Comparison of ENCODE assay signal across 27 mouse cellular contexts in the genomic region with DNA sequence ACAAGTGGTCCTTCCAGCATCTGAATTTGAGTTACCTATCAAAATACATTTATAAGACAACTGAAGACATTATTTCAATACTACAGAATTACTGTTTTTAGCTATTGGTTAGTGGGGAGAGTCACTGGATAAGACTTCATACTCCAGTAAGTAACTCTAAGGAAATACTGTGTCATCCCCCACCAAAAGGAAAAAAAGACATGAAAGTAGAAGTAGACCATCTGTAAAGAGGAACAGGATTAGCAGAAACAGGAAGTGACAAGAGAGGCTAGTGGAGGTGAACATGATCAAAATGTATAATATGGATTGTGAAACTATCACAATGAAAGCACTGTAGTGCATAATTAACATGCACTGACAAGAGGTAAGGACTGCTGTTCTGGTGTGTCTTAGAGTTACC. TPM values are rescaled to one million over a fixed set of nuclear protein-coding genes. Genes with fewer than 3 reads are reported as not detected.
A peak's percentile ranks its signal among the peaks of the same experiment; 100 is the strongest.
DNase-seq lines count a peak whose midpoint lies in the region; ATAC-seq and TF ChIP-seq lines count a peak whose summit lies in the region.
"Had no signal": no experiment of that assay in that cellular context is flagged by ENCODE, and none has a peak within 500 bp of the region (broad histone marks: within the 10 kb centered on the region; RNA-seq: fewer than 3 reads in every experiment).

No protein-coding gene starts in this region.

- intact Hi-C loops in heart, postnatal 25 days (cut with DNase I): no loop called here

- no peak for TF ChIP-seq POLR2A in CH12.LX (IDR thresholded peaks at IDR 0.05; ENCODE audit: low read depth, low read length)

- no peak overlapping the region for H3K4me2 ChIP-seq in liver, postnatal 0 days (ENCODE audit: low read depth, low read length)
- H3K4me2 ChIP-seq in liver, embryonic 11.5 days: no peak overlapping the region
- H3K4me2 ChIP-seq in CH12.LX (ENCODE audit: insufficient read depth, low read depth, poor library complexity, severe bottlenecking): peak overlapping the region; percentile 38; the same call in 1 of the 2 replicates
- no peak overlapping the region for H3K4me2 ChIP-seq in heart, embryonic 11.5 days
- H3K4me2 ChIP-seq: forebrain, embryonic 13.5 days; heart, embryonic 12.5 days; hindbrain, embryonic 14.5 days; intestine, embryonic 15.5 days; limb, embryonic 12.5 days; liver, embryonic 15.5 days; midbrain, embryonic 12.5 days; neural tube, embryonic 12.5 days had no signal

- no peak overlapping the region for H3K9ac ChIP-seq in liver, postnatal 0 days (replicated peaks)
- H3K9ac ChIP-seq in liver, embryonic 11.5 days (ENCODE audit: low read depth, low read length): no peak overlapping the region
- H3K9ac ChIP-seq in CH12.LX (ENCODE audit: insufficient read depth, low read depth): 0 out of 2 replicates have a peak overlapping the region, but pooled peaks have one; percentile 6
- no peak overlapping the region for H3K9ac ChIP-seq in heart, embryonic 11.5 days (ENCODE audit: low read depth, low read length)
- H3K9ac ChIP-seq: forebrain, embryonic 13.5 days; heart, embryonic 12.5 days; hindbrain, embryonic 14.5 days; intestine, embryonic 15.5 days; limb, embryonic 12.5 days; liver, embryonic 15.5 days; midbrain, embryonic 12.5 days; neural tube, embryonic 12.5 days had no signal

- no peak for TF ChIP-seq CTCF in liver, postnatal 0 days (IDR thresholded peaks at IDR 0.05; ENCODE audit: low read depth)
- no peak for TF ChIP-seq CTCF in CH12.LX (conservative IDR thresholded peaks at IDR 0.05 in 1 of 2, IDR thresholded peaks at IDR 0.05 in 1 of 2; ENCODE audit: low read depth in 2 of 2, low read length in 2 of 2)

- no peak for DNase-seq in liver, postnatal 0 days
- no peak for DNase-seq in liver, embryonic 11.5 days (ENCODE audit: low spot score)
- peak; percentile 90 for DNase-seq in CH12.LX (ENCODE audit: extremely low read depth)
- no peak for DNase-seq in frontal cortex, postnatal 25 days (ENCODE audit: low spot score in 2 of 2)
- DNase-seq in heart, postnatal 25 days (ENCODE audit: low spot score): no peak
- DNase-seq: adrenal gland, postnatal 14 days; cerebellum, adult 18-20 months; cerebellum, postnatal 36 days; gastrocnemius, postnatal 14 days; heart, postnatal 14 days; kidney, adult 9 months; kidney, postnatal 36 days; layer of hippocampus, adult 9-11 months; spleen, adult 18-20 months; thymus, postnatal 14 days had no signal

- in situ Hi-C loops in CH12.LX (cut with MboI; ENCODE audit: low pct_ligation_motif_present, low pct_unique_long_range_greater_than_20kb, low sequenced_read_pairs): no loop called here

- H3K79me2 ChIP-seq in CH12.LX (replicated peaks; ENCODE audit: control insufficient read depth, extremely low read depth, insufficient read depth, poor library complexity, severe bottlenecking): no peaks in the 10 kb centered on the region; the same call in 1 of the 2 replicates

- no peaks in the 10 kb centered on the region for H3K4me1 ChIP-seq in liver, postnatal 0 days (ENCODE audit: insufficient read depth)
- no peaks in the 10 kb centered on the region for H3K4me1 ChIP-seq in liver, embryonic 11.5 days (replicated peaks; ENCODE audit: control insufficient read depth, insufficient read depth, low read length)
- H3K4me1 ChIP-seq in CH12.LX (ENCODE audit: control insufficient read depth in 1 of 2, insufficient read depth in 2 of 2): peaks cover 11 to 66% of the 10 kb centered on the region in 2 experiments
- H3K4me1 ChIP-seq in heart, embryonic 11.5 days (ENCODE audit: control insufficient read depth, insufficient read depth, low read length): no peaks in the 10 kb centered on the region
- H3K4me1 ChIP-seq: forebrain, embryonic 13.5 days; heart, embryonic 12.5 days; intestine, embryonic 15.5 days; limb, embryonic 12.5 days; liver, embryonic 15.5 days; midbrain, embryonic 12.5 days; neural tube, embryonic 12.5 days had no signal

- dilution Hi-C loops in CH12.LX (cut with MboI; ENCODE audit: extremely low pct_ligation_motif_present, extremely low pct_unique_long_range_greater_than_20kb, low sequenced_read_pairs): no loop called here

- H3K27ac ChIP-seq in liver, postnatal 0 days (ENCODE audit: low read depth): no peak overlapping the region
- H3K27ac ChIP-seq in liver, embryonic 11.5 days (ENCODE audit: low read depth, low read length): no peak overlapping the region
- peak overlapping the region; percentile 31 for H3K27ac ChIP-seq in CH12.LX (ENCODE audit: insufficient read depth, low read depth)
- H3K27ac ChIP-seq in heart, embryonic 11.5 days (ENCODE audit: low read depth, low read length): no peak overlapping the region
- H3K27ac ChIP-seq: forebrain, embryonic 13.5 days; hindbrain, embryonic 14.5 days; intestine, embryonic 15.5 days; limb, embryonic 12.5 days; liver, embryonic 15.5 days; midbrain, embryonic 12.5 days; neural tube, embryonic 12.5 days had no signal

- H3K4me3 ChIP-seq in liver, postnatal 0 days (ENCODE audit: low read depth, low read length): no peak overlapping the region
- H3K4me3 ChIP-seq in liver, embryonic 11.5 days (ENCODE audit: low read depth, low read length): no peak overlapping the region
- H3K4me3 ChIP-seq in CH12.LX (replicated peaks in 1 of 3; ENCODE audit: low read depth in 2 of 3, low read length in 2 of 3, poor library complexity in 1 of 3): no peak overlapping the region
- H3K4me3 ChIP-seq in heart, embryonic 11.5 days (ENCODE audit: low read depth, low read length): no peak overlapping the region
- H3K4me3 ChIP-seq: forebrain, embryonic 13.5 days; heart, embryonic 12.5 days; intestine, embryonic 15.5 days; limb, embryonic 12.5 days; liver, embryonic 15.5 days; midbrain, embryonic 12.5 days; neural tube, embryonic 12.5 days had no signal

- H3K9me3 ChIP-seq in liver, postnatal 0 days (ENCODE audit: low read length): no peaks in the 10 kb centered on the region
- no peaks in the 10 kb centered on the region for H3K9me3 ChIP-seq in liver, embryonic 11.5 days (ENCODE audit: control insufficient read depth, low read length)
- H3K9me3 ChIP-seq in CH12.LX (replicated peaks; ENCODE audit: low read length): no peaks in the 10 kb centered on the region
- H3K9me3 ChIP-seq in heart, embryonic 11.5 days (replicated peaks; ENCODE audit: control insufficient read depth, low read length): no peaks in the 10 kb centered on the region
- H3K9me3 ChIP-seq: forebrain, embryonic 13.5 days; heart, embryonic 12.5 days; intestine, embryonic 15.5 days; limb, embryonic 12.5 days; liver, embryonic 15.5 days; midbrain, embryonic 12.5 days; neural tube, embryonic 12.5 days had no signal

- no peaks in the 10 kb centered on the region for H3K27me3 ChIP-seq in liver, postnatal 0 days (ENCODE audit: insufficient read depth, low read length)
- no peaks in the 10 kb centered on the region for H3K27me3 ChIP-seq in liver, embryonic 11.5 days (replicated peaks; ENCODE audit: control insufficient read depth, insufficient read depth, low read length)
- H3K27me3 ChIP-seq in CH12.LX (replicated peaks): no peaks in the 10 kb centered on the region
- H3K27me3 ChIP-seq in heart, embryonic 11.5 days (ENCODE audit: control insufficient read depth, insufficient read depth, low read length): no peaks in the 10 kb centered on the region
- H3K27me3 ChIP-seq: forebrain, embryonic 13.5 days; heart, embryonic 12.5 days; intestine, embryonic 15.5 days; limb, embryonic 12.5 days; liver, embryonic 15.5 days; midbrain, embryonic 12.5 days; neural tube, embryonic 12.5 days had no signal

- no peak for TF ChIP-seq EP300 in liver, postnatal 0 days (IDR thresholded peaks at IDR 0.05; ENCODE audit: low read depth)
- peak; percentile 99 for TF ChIP-seq EP300 in CH12.LX (IDR thresholded peaks at IDR 0.05; ENCODE audit: low read length)

- peak; percentile 35; the same call in 1 of the 2 replicates for ATAC-seq in liver, postnatal 0 days
- ATAC-seq in liver, embryonic 11.5 days (replicated peaks; ENCODE audit: low FRiP score): no peak
- peak; percentile 98 for ATAC-seq in common myeloid progenitor, adult 5-6 weeks (replicated peaks; ENCODE audit: low read depth, poor library complexity, severe bottlenecking)
- peak; percentile 75 for ATAC-seq in monocyte, adult 5-6 weeks (replicated peaks; ENCODE audit: insufficient number of reproducible peaks, low FRiP score, low TSS enrichment, poor library complexity, severe bottlenecking)
- no peak for ATAC-seq in heart, embryonic 11.5 days (replicated peaks; ENCODE audit: insufficient number of reproducible peaks, low FRiP score, low TSS enrichment)
- ATAC-seq: forebrain, embryonic 13.5 days; intestine, embryonic 15.5 days; lung, postnatal 0 days had no signal

- TF ChIP-seq RAD21 in CH12.LX (IDR thresholded peaks at IDR 0.05; ENCODE audit: low read depth, low read length): no peak

- H3K36me3 ChIP-seq in liver, postnatal 0 days (replicated peaks; ENCODE audit: insufficient read depth, low read length): peaks cover 32% of the 10 kb centered on the region
- no peaks in the 10 kb centered on the region; the same call in 1 of the 2 replicates for H3K36me3 ChIP-seq in liver, embryonic 11.5 days (ENCODE audit: control insufficient read depth, insufficient read depth, low read length)
- peaks cover 14 to 56% of the 10 kb centered on the region in 2 experiments for H3K36me3 ChIP-seq in CH12.LX (replicated peaks in 1 of 2; ENCODE audit: control insufficient read depth in 1 of 2, insufficient read depth in 1 of 2, low read length in 1 of 2)
- no peaks in the 10 kb centered on the region for H3K36me3 ChIP-seq in heart, embryonic 11.5 days (ENCODE audit: control insufficient read depth, insufficient read depth, low read length)
- H3K36me3 ChIP-seq: intestine, embryonic 15.5 days had no signal

RNA-seq across cellular contexts. Expression of a gene that starts 15.3 kb away (rescaled TPM):
- 4.3 and 6.4 TPM in 2 replicates for polyA plus RNA-seq in liver, postnatal 0 days (2015; fragmentation: Nextera tagmentation; extraction: Ambion mirVana)
- polyA plus RNA-seq in liver, embryonic 11.5 days (2014; fragmentation: Nextera tagmentation; extraction: Ambion mirVana): 13.4 and 14.2 TPM in 2 replicates
- total RNA-seq in CH12.LX (2012; rRNA removed): 21.2 and 24.4 TPM in 2 replicates
- 38.8 and 42.5 TPM in 2 replicates for total RNA-seq in CH12.LX (2014; rRNA removed)
- polyA plus RNA-seq in CH12.LX (2012; ENCODE audit: insufficient read length, low read depth): 24.7 and 31.5 TPM in 2 replicates
- 34.9 and 73.0 TPM in 2 replicates for total RNA-seq in common myeloid progenitor, adult 5-6 weeks (2017)
- total RNA-seq in monocyte, adult 5-6 weeks (2017): 86.5 to 111 TPM (median 99.9 TPM) in 3 replicates
- polyA plus RNA-seq in heart, embryonic 11.5 days (2014; fragmentation: Nextera tagmentation; extraction: Ambion mirVana): 20.5 and 25.0 TPM in 2 replicates
- total RNA-seq in heart, postnatal 25 days (2021): 10 to 100 TPM; 23.9 to 26.2 TPM

RNA-seq across cellular contexts. Expression of a gene that starts 48.8 kb away (rescaled TPM):
- polyA plus RNA-seq in liver, postnatal 0 days (2015; fragmentation: Nextera tagmentation; extraction: Ambion mirVana): 69.3 and 74.2 TPM in 2 replicates
- 65.9 and 72.1 TPM in 2 replicates for polyA plus RNA-seq in liver, embryonic 11.5 days (2014; fragmentation: Nextera tagmentation; extraction: Ambion mirVana)
- total RNA-seq in CH12.LX (2012; rRNA removed) (59.4 and 60.1 TPM in 2 replicates), CH12.LX (2014; rRNA removed) (90.9 and 93.3 TPM in 2 replicates)
- 71.8 and 84.4 TPM in 2 replicates for polyA plus RNA-seq in CH12.LX (2012; ENCODE audit: insufficient read length, low read depth)
- total RNA-seq in common myeloid progenitor, adult 5-6 weeks (2017): 33.5 and 37.7 TPM in 2 replicates
- total RNA-seq in monocyte, adult 5-6 weeks (2017): 2.0 to 9.7 TPM (median 7.9 TPM) in 3 replicates
- 43.0 and 46.3 TPM in 2 replicates for polyA plus RNA-seq in heart, embryonic 11.5 days (2014; fragmentation: Nextera tagmentation; extraction: Ambion mirVana)
- 10 to 100 TPM; 31.8 to 31.9 TPM for total RNA-seq in heart, postnatal 25 days (2021)

Comparison
In these comparisons a context has a peak if more than half of its experiments do, and no peak if none do; other contexts are left out.
1. ATAC-seq: peak in liver, postnatal 0 days (single experiment), common myeloid progenitor, adult 5-6 weeks (single experiment) and monocyte, adult 5-6 weeks (single experiment); none in liver, embryonic 11.5 days (single experiment) and heart, embryonic 11.5 days (single experiment).